ENCODE assay signal across 8 mouse cellular contexts in genomic region chr2:155356971-155357591, GRCm38 (mm10). TPM values are rescaled to one million over a fixed set of nuclear protein-coding genes. Genes with fewer than 3 reads are reported as not detected.
A peak's percentile ranks its signal among the peaks of the same experiment; 100 is the strongest.
DNase-seq lines count a peak whose midpoint lies in the region; ATAC-seq and TF ChIP-seq lines count a peak whose summit lies in the region.

Gene Pigu, minus strand, starts transcription at chr2:155357430.

- H3K27ac ChIP-seq in cortical plate, adult 2 months (ENCODE audit: insufficient read depth, low read length) = no peak within 1 kb of the TSS

- TF ChIP-seq POLR2A in cortical plate, adult 2 months (IDR thresholded peaks at IDR 0.05; ENCODE audit: extremely low read depth, insufficient read depth, low read length) = peak; percentile 95

- H3K27me3 ChIP-seq in megakaryocyte, embryonic 14.5 days (replicated peaks) = peaks cover 4% of the 10 kb centered on the region

- no peak for TF ChIP-seq CTCF in cortical plate, adult 2 months (IDR thresholded peaks at IDR 0.05; ENCODE audit: extremely low read depth, insufficient read depth, low read length)

- H3K36me3 ChIP-seq in megakaryocyte, embryonic 14.5 days (replicated peaks; ENCODE audit: low read length) = no peaks in the 10 kb centered on the region

- no peaks in the 10 kb centered on the region for H3K9me3 ChIP-seq in megakaryocyte, embryonic 14.5 days

- DNase-seq in gastrocnemius, adult 8-10 months (ENCODE audit: low spot score in 2 of 2) = peak; percentile 78 to 89
- peak; percentile 88 for DNase-seq in hindlimb bud, embryonic 11.5 days (ENCODE audit: extremely low spot score, low read depth, low spot score)
- DNase-seq in left cerebral cortex, adult 8-10 months (ENCODE audit: low spot score in 2 of 2) = peak; percentile 93 to 94
- DNase-seq in right cerebral cortex, postnatal 10 days (ENCODE audit: low spot score in 2 of 2) = peak; percentile 97
- DNase-seq in urinary bladder, postnatal 25 days (ENCODE audit: low spot score) = peak; percentile 78

- peak; percentile 100 for ATAC-seq in activated CD4-positive, CD25-positive, alpha-beta regulatory T cell, adult 4 months

- H3K4me1 ChIP-seq in cortical plate, adult 2 months (ENCODE audit: control insufficient read depth, insufficient read depth, low read length) = no peaks in the 10 kb centered on the region
- H3K4me1 ChIP-seq in megakaryocyte, embryonic 14.5 days = peaks cover 17% of the 10 kb centered on the region

- peak within 1 kb of the TSS; percentile 87 for H3K4me3 ChIP-seq in cortical plate, adult 2 months (ENCODE audit: insufficient read depth, low read length)
- H3K4me3 ChIP-seq in megakaryocyte, embryonic 14.5 days (replicated peaks) = peak within 1 kb of the TSS; percentile 93

RNA-seq across cellular contexts. Expression of gene Pigu, which starts in this region (rescaled TPM):
- polyA plus RNA-seq in activated CD4-positive, CD25-positive, alpha-beta regulatory T cell, adult 4 months (2017; shearing (Covaris generic)) = 10 to 100 TPM; 33.8 to 34.1 TPM
- polyA plus RNA-seq in cortical plate, adult 2 months (2012; rRNA removed) = 36.9 and 39.9 TPM in 2 replicates
- 10 to 100 TPM; 19.4 to 26.7 (median 21.5) TPM for total RNA-seq in gastrocnemius, adult 8-10 months (2022)
- 10 to 100 TPM; 27.4 to 30.1 (median 28.9) TPM for total RNA-seq in left cerebral cortex, adult 8-10 months (2022)
- 9.1 and 13.0 TPM in 2 replicates for polyA plus RNA-seq in megakaryocyte, embryonic 14.5 days (2012; ENCODE audit: insufficient read depth, low replicate concordance)
